Mouse (Mus musculus) stomach, embryonic 16.5 days (tissue): Measurements from ENCODE around the gene Triobp. TPM values are rescaled to one million over a fixed set of nuclear protein-coding genes. Genes with fewer than 3 reads are reported as not detected.

Source experiments
- ATAC-seq: fragments of 200-750 bp; cut with Nextera tagmentation; 2 replicates; pipeline ENCODE4 v1.8.0; 2017; ENCODE audit warnings: moderate number of reproducible peaks, moderate TSS enrichment; ENCODE audit not compliant: insufficient read depth, low FRiP score
- H3K27ac ChIP-seq: fragments of 300-500 bp; sonication (generic); 2 replicates; pipeline ENCODE4 v1.5.1; 2014; ENCODE audit warnings: low read length
- H3K27me3 ChIP-seq: fragments of 300-500 bp; sonication (generic); 2 replicates; pipeline ENCODE4 v1.6.1; 2014; ENCODE audit warnings: low read length, control low read depth, mixed read lengths; ENCODE audit not compliant: control insufficient read depth, insufficient read depth
- H3K36me3 ChIP-seq: fragments of 300-500 bp; sonication (generic); 2 replicates; pipeline ENCODE4 v1.6.1; 2014; ENCODE audit warnings: low read length; ENCODE audit not compliant: control insufficient read depth, insufficient read depth
- H3K4me1 ChIP-seq: fragments of 300-500 bp; sonication (generic); 2 replicates; pipeline ENCODE4 v1.6.1; 2014; ENCODE audit warnings: low read length, control low read depth, mixed read lengths; ENCODE audit not compliant: control insufficient read depth, insufficient read depth
- H3K4me2 ChIP-seq: fragments of 300-500 bp; sonication (generic); 2 replicates; pipeline ENCODE4 v1.6.1; 2014; ENCODE audit warnings: low read depth, low read length, mixed read lengths
- H3K4me3 ChIP-seq: fragments of 300-500 bp; sonication (generic); replicated peaks from 2 replicates; pipeline ENCODE4 v1.5.1; 2014; ENCODE audit warnings: mild to moderate bottlenecking, low read length
- H3K9ac ChIP-seq: fragments of 300-500 bp; sonication (generic); 2 replicates; pipeline ENCODE4 v1.6.1; 2014; ENCODE audit warnings: low read length
- H3K9me3 ChIP-seq: fragments of 300-500 bp; sonication (generic); replicated peaks from 2 replicates; pipeline ENCODE4 v1.6.1; 2016; ENCODE audit warnings: low read length, control low read depth; ENCODE audit not compliant: control insufficient read depth
- WGBS: fragments of 180-500 bp; shearing (Covaris S2); extraction: QIAGEN DNeasy Blood & Tissue Kit; methylation state at CpG from one replicate; pipeline ENCODE4 v1.1.7; 2014; 5-methylcytosine and 5-hydroxymethylcytosine counted together
- polyA plus RNA-seq: library from polyadenylated mRNA; unstranded; fragments of >200 nt; fragmentation: Nextera tagmentation; extraction: Ambion mirVana; gene quantifications from 2 replicates; pipeline ENCODE4 v1.2.1, GENCODE M21; 2015

Triobp gene
- polyA plus RNA-seq, 1 experiment from 2014 or later: 54.2 TPM

- no peak for ATAC-seq
- no peak overlapping the region for H3K4me2 ChIP-seq
- H3K9ac ChIP-seq: no peak overlapping the region
- WGBS: 65% methylated on average over 6 of the region's 6 CpGs
- no peak overlapping the region for H3K4me3 ChIP-seq
- H3K27me3 ChIP-seq: no peaks in the 10 kb centered on the region
- H3K27ac ChIP-seq: no peak overlapping the region
- no peaks in the 10 kb centered on the region for H3K4me1 ChIP-seq
- H3K36me3 ChIP-seq: no peaks in the 10 kb centered on the region
- H3K9me3 ChIP-seq: no peaks in the 10 kb centered on the region
Measured at GRCm38 (mm10) chr15:78971626-78972025, 24.1 kb downstream of the Triobp start.

GRCm38 (mm10) chr15:78973950-78974349, 26.4 kb downstream of the Triobp start:
- ATAC-seq: no peak

DNA sequence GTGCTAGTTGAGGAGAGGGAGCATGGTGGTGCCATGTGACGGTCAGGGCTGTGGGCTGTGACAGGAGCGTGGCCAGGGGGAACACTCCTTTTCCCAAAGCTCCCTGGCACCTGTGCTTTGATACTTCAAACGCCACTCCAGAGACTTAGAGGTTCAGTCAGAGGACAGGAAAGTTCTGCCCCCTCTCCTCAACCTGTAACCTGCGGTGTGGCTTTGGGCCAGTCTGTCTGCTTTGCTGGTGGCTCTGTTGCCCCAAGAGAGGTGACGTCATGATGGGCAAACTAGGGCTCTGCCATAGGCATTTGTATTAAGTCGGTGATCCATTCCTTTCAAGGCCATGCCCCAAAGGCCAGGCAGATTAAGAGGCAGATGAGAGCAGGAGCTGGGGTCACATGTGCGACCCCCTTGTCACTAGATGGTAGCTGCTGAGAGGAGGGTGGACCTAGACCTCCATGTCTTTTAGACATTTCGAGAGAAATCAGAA, 30.2 kb downstream of the Triobp start:
- no peaks in the 10 kb centered on the region for H3K27me3 ChIP-seq
- no peak overlapping the region for H3K27ac ChIP-seq
- H3K36me3 ChIP-seq: no peaks in the 10 kb centered on the region
- H3K4me1 ChIP-seq: peaks cover 17% of the 10 kb centered on the region
- H3K9me3 ChIP-seq: no peaks in the 10 kb centered on the region
- no peak overlapping the region for H3K4me2 ChIP-seq
- H3K9ac ChIP-seq: no peak overlapping the region
- 88% methylated on average over 8 of the region's 8 CpGs for WGBS
- H3K4me3 ChIP-seq: no peak overlapping the region
- ATAC-seq: no peak

More at GRCm38 (mm10) chr15:78973950-78974349, 26.4 kb downstream of the Triobp start:
- Histone ChIP-seq H3K4me2 (no peak overlapping the region), H3K27ac (no peak overlapping the region), H3K9ac (no peak overlapping the region), H3K27me3 (no peaks in the 10 kb centered on the region), H3K4me1 (peaks cover 5% of the 10 kb centered on the region), H3K9me3 (no peaks in the 10 kb centered on the region), H3K4me3 (no peak overlapping the region), H3K36me3 (no peaks in the 10 kb centered on the region)
- 68% methylated on average over 7 of the region's 7 CpGs for WGBS

- no peaks in the 10 kb centered on the region for H3K36me3 ChIP-seq
- H3K4me1 ChIP-seq: peaks cover 20% of the 10 kb centered on the region
- H3K27me3 ChIP-seq: no peaks in the 10 kb centered on the region
- WGBS: 6% methylated on average over 4 of the region's 4 CpGs
- peak overlapping the region; percentile 62 for H3K9ac ChIP-seq
- no peaks in the 10 kb centered on the region for H3K9me3 ChIP-seq
- H3K4me2 ChIP-seq: 0 out of 2 replicates have a peak overlapping the region, but pooled peaks have one; percentile 25
- ATAC-seq: peak; percentile 23; the same call in 1 of the 2 replicates
- peak overlapping the region; percentile 81 for H3K27ac ChIP-seq
- H3K4me3 ChIP-seq: no peak overlapping the region
Measured at GRCm38 (mm10) chr15:78978875-78979274, 31.4 kb downstream of the Triobp start.

GRCm38 (mm10) chr15:78980084-78980483, 32.6 kb downstream of the Triobp start:
- no peak overlapping the region for H3K4me3 ChIP-seq
- no peak overlapping the region for H3K9ac ChIP-seq
- WGBS: 87% methylated on average over 4 of the region's 4 CpGs
- no peak overlapping the region for H3K27ac ChIP-seq
- H3K27me3 ChIP-seq: no peaks in the 10 kb centered on the region
- peaks cover 33% of the 10 kb centered on the region for H3K4me1 ChIP-seq
- no peak for ATAC-seq
- H3K4me2 ChIP-seq: no peak overlapping the region
- H3K36me3 ChIP-seq: no peaks in the 10 kb centered on the region
- H3K9me3 ChIP-seq: no peaks in the 10 kb centered on the region

DNA sequence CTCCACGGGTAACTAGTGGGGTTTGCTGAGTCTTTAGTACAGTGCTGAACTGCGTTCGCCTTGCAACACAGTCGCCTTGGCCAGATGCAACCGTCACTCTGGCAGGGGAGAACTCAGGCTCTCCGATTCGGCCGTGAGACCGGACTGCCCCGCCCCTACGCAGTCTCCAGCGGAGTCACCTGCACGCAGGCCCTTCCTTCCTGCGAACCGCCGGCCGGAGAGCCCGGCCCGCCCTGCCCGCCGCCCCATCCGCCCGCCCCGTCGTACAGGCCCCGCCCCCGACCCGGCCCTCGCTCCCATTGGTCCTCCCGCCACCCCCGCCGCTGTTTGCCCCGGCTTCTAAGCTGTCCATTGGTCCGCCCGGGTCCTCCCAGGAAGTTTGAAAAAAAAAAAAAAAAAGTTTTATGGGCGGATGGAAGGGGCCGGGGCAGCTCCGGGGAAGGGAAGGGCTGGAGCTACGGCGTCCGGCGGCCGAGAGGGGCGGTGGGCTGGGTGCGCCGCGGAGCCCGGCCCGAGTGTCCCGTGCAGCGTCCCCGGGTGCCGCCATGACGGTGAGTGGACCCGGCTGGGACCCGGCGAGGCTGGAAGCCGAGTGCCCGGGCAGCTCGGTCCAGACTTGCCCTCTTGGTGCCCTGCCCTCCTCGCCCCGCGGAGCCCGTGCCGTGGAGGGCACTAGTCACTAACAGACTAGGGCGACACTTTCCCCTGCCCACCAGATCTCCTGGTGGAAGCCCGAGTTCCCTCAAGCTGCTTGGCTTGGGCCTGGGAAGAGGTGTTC, 35.3 kb downstream of the Triobp start:
- Histone ChIP-seq H3K4me1 (peaks cover 44% of the 10 kb centered on the region), H3K4me3 (peak overlapping the region; percentile 85), H3K9ac (peak overlapping the region; percentile 93), H3K27ac (peak overlapping the region; percentile 96), H3K36me3 (no peaks in the 10 kb centered on the region), H3K27me3 (no peaks in the 10 kb centered on the region), H3K4me2 (peak overlapping the region; percentile 83), H3K9me3 (no peaks in the 10 kb centered on the region)
- ATAC-seq: peak; percentile 90
- under 1% methylated on average over 63 of the region's 67 CpGs for WGBS

DNA sequence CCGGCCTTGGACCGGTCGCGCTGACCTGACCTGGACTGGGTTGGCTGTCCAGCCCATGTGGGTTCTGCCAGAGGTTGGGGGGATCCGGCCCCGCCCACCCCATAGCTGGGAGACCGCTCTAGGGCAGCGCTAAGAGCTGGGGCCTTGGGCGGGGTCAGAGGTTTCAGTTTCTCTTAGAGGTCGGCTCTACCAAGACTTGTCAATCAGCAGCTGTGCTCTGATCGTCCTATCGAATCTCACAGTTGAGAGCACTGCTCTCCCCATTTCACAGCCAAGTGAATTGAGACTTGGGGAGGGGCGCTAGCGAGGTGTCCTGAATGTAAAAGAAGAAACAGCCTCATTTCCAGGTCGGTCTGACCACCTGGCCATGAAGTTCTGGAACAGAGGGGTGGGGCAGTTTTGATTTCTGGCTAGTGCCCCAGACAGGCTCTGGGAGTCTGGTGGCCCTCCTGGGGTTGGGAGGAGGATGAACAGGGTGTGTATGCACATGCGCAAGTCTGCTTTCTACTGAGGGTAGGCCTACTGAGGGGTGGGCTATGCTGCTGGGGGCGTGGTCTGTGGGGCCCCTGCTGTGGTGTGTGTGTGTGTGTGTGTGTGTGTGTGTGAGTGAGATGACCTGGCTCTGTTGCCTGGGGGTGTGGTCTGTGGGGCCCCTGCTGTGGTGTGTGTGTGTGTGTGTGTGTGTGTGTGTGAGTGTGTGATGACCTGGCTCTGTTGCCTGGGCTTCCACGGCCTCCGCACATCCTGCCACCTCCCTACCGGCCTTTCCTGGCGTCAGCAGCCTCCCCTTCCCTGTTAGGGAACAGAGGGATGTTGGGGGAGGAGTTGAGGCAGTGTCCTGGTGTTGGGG, 36.1 kb downstream of the Triobp start:
- Histone ChIP-seq H3K27ac (peak overlapping the region; percentile 96), H3K4me1 (peaks cover 50% of the 10 kb centered on the region), H3K4me2 (peak overlapping the region; percentile 83), H3K27me3 (no peaks in the 10 kb centered on the region), H3K9me3 (no peaks in the 10 kb centered on the region), H3K9ac (peak overlapping the region; percentile 93), H3K36me3 (no peaks in the 10 kb centered on the region; the same call in 1 of the 2 replicates), H3K4me3 (peak overlapping the region; percentile 85)
- peak; percentile 64 for ATAC-seq
- WGBS: under 1% methylated on average over 21 of the region's 21 CpGs

GRCm38 (mm10) chr15:78984286-78984778, 36.8 kb downstream of the Triobp start:
- H3K4me2 ChIP-seq: peak overlapping the region; percentile 83
- ATAC-seq: no peak
- H3K4me1 ChIP-seq: peaks cover 46% of the 10 kb centered on the region
- H3K27me3 ChIP-seq: no peaks in the 10 kb centered on the region
- H3K9ac ChIP-seq: peak overlapping the region; percentile 93; the same call in 1 of the 2 replicates
- H3K36me3 ChIP-seq: peaks cover 3% of the 10 kb centered on the region; the same call in 1 of the 2 replicates
- 16% methylated on average over 5 of the region's 5 CpGs for WGBS
- no peaks in the 10 kb centered on the region for H3K9me3 ChIP-seq
- peak overlapping the region; percentile 85 for H3K4me3 ChIP-seq
- H3K27ac ChIP-seq: peak overlapping the region; percentile 96
